Mouse (Mus musculus): ENCODE measurements around the gene Tmem130. TPM values are rescaled to one million over a fixed set of nuclear protein-coding genes. Genes with fewer than 3 reads are reported as not detected.

Tmem130 gene
- polyA plus RNA-seq, 1 experiment, result 0.99 TPM

DNA sequence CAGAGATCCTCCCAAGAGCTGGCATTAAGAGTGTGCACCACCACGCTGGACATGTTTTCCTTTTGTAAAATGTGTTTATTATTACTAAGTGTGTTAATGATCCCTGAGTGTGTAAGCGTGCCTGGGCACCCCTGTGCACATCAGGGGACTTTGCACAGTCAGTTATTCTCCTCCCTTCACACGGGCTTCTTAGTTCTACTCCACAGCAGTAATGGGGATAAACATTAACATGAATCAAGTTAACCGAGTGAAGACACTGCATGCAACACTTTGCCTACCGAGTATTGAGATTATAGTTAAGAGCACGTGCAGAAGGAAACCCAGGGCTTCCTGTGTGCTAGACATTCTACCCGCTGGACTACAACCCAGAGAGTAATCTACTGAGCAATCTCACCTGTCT, 4.4 kb upstream of the Tmem130 start:
- no peak overlapping the region for H3K4me3 ChIP-seq (ENCODE audit: low read depth, low read length)
- no peak overlapping the region for H3K27ac ChIP-seq (ENCODE audit: insufficient read depth, low read depth, low read length)
- WGBS, result 32% methylated on average over 7 of the region's 7 CpGs
- H3K4me1 ChIP-seq (ENCODE audit: control insufficient read depth, insufficient read depth, insufficient read length, low read length), result peaks cover 10% of the 10 kb centered on the region
- TF ChIP-seq CTCF (IDR thresholded peaks at IDR 0.05; ENCODE audit: extremely low read depth, insufficient read length, insufficient replicate concordance, low read depth, low read length), result no peak
- no peak for TF ChIP-seq POLR2A (IDR thresholded peaks at IDR 0.05; ENCODE audit: low read depth, low read length)
- H3K36me3 ChIP-seq (ENCODE audit: control insufficient read depth, insufficient read depth, low read length), result peaks cover 1% of the 10 kb centered on the region; the same call in 1 of the 2 replicates
- H3K27me3 ChIP-seq (ENCODE audit: control insufficient read depth, insufficient read depth, low read length), result 0 out of 2 replicates have a peak, but pooled peaks cover 4% of the 10 kb centered on the region

DNA sequence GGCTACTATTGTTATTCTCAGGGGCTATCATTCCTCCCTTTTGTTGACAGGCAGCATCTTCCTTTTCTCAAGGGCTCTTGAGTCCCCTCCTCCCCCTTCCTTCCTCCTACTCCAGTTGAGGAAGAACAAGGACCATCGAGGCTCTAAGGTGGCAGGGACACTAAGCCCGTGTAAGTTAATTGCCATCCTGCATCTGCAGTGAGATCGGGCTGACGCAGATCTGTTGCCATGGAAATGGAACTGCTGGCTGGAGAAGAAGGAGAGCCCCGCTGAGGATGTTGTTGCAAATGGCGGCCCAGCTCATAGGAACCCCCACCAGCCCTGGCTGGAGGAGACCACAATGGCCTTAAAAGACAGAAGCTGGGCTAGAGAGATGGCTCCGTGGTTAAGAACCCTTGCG, 3.2 kb downstream of the Tmem130 start:
- Histone ChIP-seq H3K4me1 (ENCODE audit: control insufficient read depth, insufficient read depth, insufficient read length, low read length) (peaks cover 5% of the 10 kb centered on the region), H3K4me3 (ENCODE audit: low read depth, low read length) (no peak overlapping the region), H3K27ac (ENCODE audit: insufficient read depth, low read depth, low read length) (no peak overlapping the region), H3K27me3 (ENCODE audit: control insufficient read depth, insufficient read depth, low read length) (peaks cover 8% of the 10 kb centered on the region; the same call in 1 of the 2 replicates), H3K36me3 (ENCODE audit: control insufficient read depth, insufficient read depth, low read length) (no peaks in the 10 kb centered on the region)
- WGBS, result 22% methylated on average over 8 of the region's 8 CpGs
- TF ChIP-seq POLR2A (IDR thresholded peaks at IDR 0.05; ENCODE audit: low read depth, low read length), result no peak
- no peak for TF ChIP-seq CTCF (IDR thresholded peaks at IDR 0.05; ENCODE audit: extremely low read depth, insufficient read length, insufficient replicate concordance, low read depth, low read length)

DNA sequence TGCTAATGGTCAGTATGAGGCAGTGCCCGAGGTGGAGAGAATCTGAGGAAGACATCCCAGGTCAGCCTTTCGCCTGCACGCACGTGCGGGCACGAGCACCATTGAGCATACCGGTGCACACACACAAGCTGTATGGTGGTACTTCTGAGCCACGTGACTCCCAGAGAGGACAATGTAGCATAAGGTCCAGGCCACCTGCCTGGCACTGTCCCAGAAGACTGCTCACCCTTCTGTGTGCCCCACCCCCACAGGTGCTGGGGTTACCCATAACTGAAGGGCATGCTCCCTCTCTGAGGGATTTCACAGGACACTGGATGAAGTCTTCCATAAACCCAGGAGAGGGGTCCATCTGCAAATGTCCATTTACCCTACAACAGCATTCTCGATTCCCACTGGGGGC, 4.2 kb downstream of the Tmem130 start:
- TF ChIP-seq POLR2A (IDR thresholded peaks at IDR 0.05; ENCODE audit: low read depth, low read length), result no peak
- TF ChIP-seq CTCF (IDR thresholded peaks at IDR 0.05; ENCODE audit: extremely low read depth, insufficient read length, insufficient replicate concordance, low read depth, low read length), result no peak
- 82% methylated on average over 9 of the region's 9 CpGs for WGBS
- peaks cover 8% of the 10 kb centered on the region for H3K4me1 ChIP-seq (ENCODE audit: control insufficient read depth, insufficient read depth, insufficient read length, low read length)
- H3K27me3 ChIP-seq (ENCODE audit: control insufficient read depth, insufficient read depth, low read length), result peaks cover 8% of the 10 kb centered on the region; the same call in 1 of the 2 replicates
- H3K4me3 ChIP-seq (ENCODE audit: low read depth, low read length), result no peak overlapping the region
- H3K36me3 ChIP-seq (ENCODE audit: control insufficient read depth, insufficient read depth, low read length), result no peaks in the 10 kb centered on the region
- no peak overlapping the region for H3K27ac ChIP-seq (ENCODE audit: insufficient read depth, low read depth, low read length)

GRCm38 (mm10) chr5:144755191-144755590, 6.4 kb downstream of the Tmem130 start:
- H3K4me3 ChIP-seq (ENCODE audit: low read depth, low read length), result no peak overlapping the region
- peaks cover 4% of the 10 kb centered on the region; the same call in 1 of the 2 replicates for H3K4me1 ChIP-seq (ENCODE audit: control insufficient read depth, insufficient read depth, insufficient read length, low read length)
- H3K36me3 ChIP-seq (ENCODE audit: control insufficient read depth, insufficient read depth, low read length), result no peaks in the 10 kb centered on the region
- H3K27ac ChIP-seq (ENCODE audit: insufficient read depth, low read depth, low read length), result no peak overlapping the region
- no peaks in the 10 kb centered on the region for H3K27me3 ChIP-seq (ENCODE audit: control insufficient read depth, insufficient read depth, low read length)
- 43% methylated on average over 10 of the region's 10 CpGs for WGBS
- TF ChIP-seq POLR2A (IDR thresholded peaks at IDR 0.05; ENCODE audit: low read depth, low read length), result no peak
- no peak for TF ChIP-seq CTCF (IDR thresholded peaks at IDR 0.05; ENCODE audit: extremely low read depth, insufficient read length, insufficient replicate concordance, low read depth, low read length)

- no peak overlapping the region for H3K4me3 ChIP-seq (ENCODE audit: low read depth, low read length)
- 40% methylated on average over 7 of the region's 7 CpGs for WGBS
- H3K27me3 ChIP-seq (ENCODE audit: control insufficient read depth, insufficient read depth, low read length), result no peaks in the 10 kb centered on the region
- peaks cover 4% of the 10 kb centered on the region; the same call in 1 of the 2 replicates for H3K4me1 ChIP-seq (ENCODE audit: control insufficient read depth, insufficient read depth, insufficient read length, low read length)
- no peak for TF ChIP-seq CTCF (IDR thresholded peaks at IDR 0.05; ENCODE audit: extremely low read depth, insufficient read length, insufficient replicate concordance, low read depth, low read length)
- no peak for TF ChIP-seq POLR2A (IDR thresholded peaks at IDR 0.05; ENCODE audit: low read depth, low read length)
- no peaks in the 10 kb centered on the region for H3K36me3 ChIP-seq (ENCODE audit: control insufficient read depth, insufficient read depth, low read length)
- H3K27ac ChIP-seq (ENCODE audit: insufficient read depth, low read depth, low read length), result no peak overlapping the region
Measured at GRCm38 (mm10) chr5:144753041-144753440, 8.6 kb downstream of the Tmem130 start.

DNA sequence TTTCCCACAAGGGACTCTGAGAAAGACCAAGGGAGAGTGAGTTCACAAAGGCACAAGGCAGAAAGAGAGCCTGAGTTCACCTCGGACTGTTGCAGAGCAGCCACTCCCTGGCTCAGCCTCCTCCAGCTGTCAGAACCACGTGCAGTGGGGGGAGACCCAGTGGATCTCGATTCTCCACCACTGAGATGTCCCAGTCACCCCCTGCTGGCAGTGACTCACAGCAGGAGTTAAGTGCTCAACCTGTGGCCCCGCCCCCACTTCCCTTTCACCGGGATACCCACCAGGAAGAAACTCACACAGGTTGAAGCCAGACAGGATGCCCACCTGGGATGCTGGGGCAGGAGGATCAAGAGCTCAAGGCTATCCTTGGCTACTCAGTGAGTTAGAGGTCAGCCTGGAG, 9.2 kb downstream of the Tmem130 start:
- TF ChIP-seq CTCF (IDR thresholded peaks at IDR 0.05; ENCODE audit: extremely low read depth, insufficient read length, insufficient replicate concordance, low read depth, low read length) (no peak), POLR2A (IDR thresholded peaks at IDR 0.05; ENCODE audit: low read depth, low read length) (no peak)
- Histone ChIP-seq H3K36me3 (ENCODE audit: control insufficient read depth, insufficient read depth, low read length) (no peaks in the 10 kb centered on the region), H3K27me3 (ENCODE audit: control insufficient read depth, insufficient read depth, low read length) (no peaks in the 10 kb centered on the region), H3K4me1 (ENCODE audit: control insufficient read depth, insufficient read depth, insufficient read length, low read length) (peaks cover 4% of the 10 kb centered on the region; the same call in 1 of the 2 replicates), H3K27ac (ENCODE audit: insufficient read depth, low read depth, low read length) (no peak overlapping the region), H3K4me3 (ENCODE audit: low read depth, low read length) (no peak overlapping the region)
- WGBS, result 2% methylated on average over 5 of the region's 5 CpGs

DNA sequence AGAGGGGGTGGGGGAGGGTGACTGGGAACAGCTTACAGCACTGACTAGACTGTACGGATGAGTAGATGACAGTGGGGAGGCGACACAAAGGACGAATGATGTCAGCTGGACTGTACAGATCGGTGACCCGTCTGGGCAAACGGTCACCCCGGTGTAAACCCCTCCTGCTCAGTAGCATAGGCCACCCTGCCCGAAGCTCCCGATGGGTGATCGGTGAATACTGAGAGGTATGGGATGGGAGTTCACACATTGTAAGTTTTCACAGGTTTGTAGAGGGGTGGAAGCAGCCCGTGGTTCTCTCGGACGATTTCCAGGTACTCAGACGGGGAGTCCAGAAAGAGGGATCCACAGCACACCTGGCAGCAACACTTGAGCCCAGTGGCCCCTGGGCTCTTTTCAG, 24.5 kb downstream of the Tmem130 start:
- no peaks in the 10 kb centered on the region for H3K27me3 ChIP-seq (ENCODE audit: control insufficient read depth, insufficient read depth, low read length)
- TF ChIP-seq POLR2A (IDR thresholded peaks at IDR 0.05; ENCODE audit: low read depth, low read length), result no peak
- TF ChIP-seq CTCF (IDR thresholded peaks at IDR 0.05; ENCODE audit: extremely low read depth, insufficient read length, insufficient replicate concordance, low read depth, low read length), result no peak
- H3K27ac ChIP-seq (ENCODE audit: insufficient read depth, low read depth, low read length), result no peak overlapping the region
- 87% methylated on average over 14 of the region's 14 CpGs for WGBS
- no peaks in the 10 kb centered on the region for H3K4me1 ChIP-seq (ENCODE audit: control insufficient read depth, insufficient read depth, insufficient read length, low read length)
- H3K36me3 ChIP-seq (ENCODE audit: control insufficient read depth, insufficient read depth, low read length), result no peaks in the 10 kb centered on the region
- no peak overlapping the region for H3K4me3 ChIP-seq (ENCODE audit: low read depth, low read length)

Data from small intestine, adult 2 months (tissue).